Mouse (Mus musculus): ENCODE measurements around the gene Thsd4.

DNA sequence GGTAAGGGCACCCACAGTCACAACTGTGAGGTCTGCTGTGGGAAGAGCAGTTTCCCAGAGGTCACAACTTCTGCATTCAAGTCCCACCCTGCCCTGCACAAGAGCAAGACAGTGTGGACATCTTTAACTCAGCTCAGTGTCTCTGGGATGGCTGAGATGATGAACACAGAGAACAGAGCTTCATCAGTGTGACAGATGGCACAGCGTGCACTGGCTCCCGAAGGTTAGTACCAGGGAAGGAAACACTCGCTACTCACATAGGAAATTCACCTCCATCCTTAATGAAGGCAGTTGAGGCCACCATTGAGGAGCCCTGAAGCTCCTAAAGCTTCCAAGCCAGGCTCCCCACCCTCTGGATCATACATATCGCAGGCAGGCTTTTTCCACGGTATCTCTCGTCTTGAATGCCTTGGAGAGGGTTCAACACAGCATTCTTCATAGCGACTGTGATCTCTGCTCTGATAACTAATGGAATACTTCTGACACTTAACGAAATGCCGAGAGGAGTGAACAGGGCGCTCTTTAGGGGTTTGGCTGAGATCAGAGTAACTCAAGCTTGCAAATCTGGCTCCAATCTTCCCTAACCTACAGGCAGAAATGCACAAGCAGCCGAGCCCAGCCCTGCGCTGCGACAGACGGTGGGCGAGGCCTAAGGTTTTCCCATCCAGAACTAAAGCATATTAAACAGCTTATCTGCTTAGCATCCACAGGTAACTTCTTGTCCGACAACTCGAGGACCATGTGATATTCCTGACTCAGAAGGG, 110.8 kb downstream of the Thsd4 start:
- TF ChIP-seq CTCF (IDR thresholded peaks at IDR 0.05; ENCODE audit: extremely low read depth, insufficient read length, insufficient replicate concordance, low read depth, low read length): no peak
- TF ChIP-seq POLR2A (IDR thresholded peaks at IDR 0.05; ENCODE audit: low read depth, low read length): no peak

Data from small intestine, adult 2 months (tissue).